Mouse (Mus musculus) mouse embryonic stem cell (cell line): ENCODE data around the gene Tab1.

Experiments used
- in situ Hi-C, 2 experiments: fragments of 300-500 bp; cut with MboI; formaldehyde crosslinking; loops; 1 replicate in 1 of 2; 3 replicates in 1 of 2; pipeline ENCODE4 v1.14.3; 2019 to 2020; ENCODE audit warnings: low sequenced_read_pairs in 2 of 2, low pct_unique_long_range_greater_than_20kb in 1 of 2, mixed read lengths in 1 of 2; ENCODE audit not compliant: unreplicated experiment in 1 of 2

Tab1 gene

GRCm38 (mm10) chr15:80173781-80174597, 41.1 kb downstream of the Tab1 start:
- in situ Hi-C loops: no loop called here

DNA sequence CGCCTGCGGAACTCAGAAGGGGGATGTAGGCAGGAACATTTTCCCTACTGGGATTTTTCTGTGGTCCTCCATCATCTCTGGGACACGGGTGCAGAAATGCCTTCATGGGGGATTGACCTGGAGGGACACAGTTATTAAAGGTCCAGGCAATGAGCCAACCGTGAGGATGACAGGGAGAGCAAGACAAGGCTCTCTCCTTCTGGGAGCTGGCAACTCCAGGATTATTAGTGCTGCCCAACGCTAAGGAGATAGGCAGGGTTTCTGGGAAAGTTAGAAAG, 41.6 kb downstream of the Tab1 start:
- in situ Hi-C loops: no loop called here

GRCm38 (mm10) chr15:80175316-80175715, 42.4 kb downstream of the Tab1 start:
- in situ Hi-C loops: no loop called here

GRCm38 (mm10) chr15:80175756-80176155, 42.8 kb downstream of the Tab1 start:
- in situ Hi-C loops: no loop called here

DNA sequence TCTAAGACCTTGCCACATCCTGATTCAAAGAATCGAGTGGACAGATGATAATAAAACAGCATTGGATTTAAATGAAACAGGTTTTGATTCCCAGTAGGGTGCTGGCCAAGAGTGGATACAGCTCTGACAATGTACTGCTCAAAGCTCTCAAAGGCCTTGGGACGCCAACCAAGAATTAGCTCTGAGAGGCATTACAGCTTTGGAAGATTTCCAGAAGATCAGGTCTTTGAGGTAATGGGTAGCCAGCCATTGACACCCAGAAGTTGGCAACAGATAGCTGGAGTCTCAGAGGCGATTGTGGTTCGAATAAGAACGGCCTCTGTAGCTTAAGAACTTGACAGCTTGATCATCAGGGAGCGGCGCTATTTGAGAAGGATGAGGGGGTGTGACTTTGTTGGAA, 48.6 kb downstream of the Tab1 start:
- in situ Hi-C loops: no loop called here

DNA sequence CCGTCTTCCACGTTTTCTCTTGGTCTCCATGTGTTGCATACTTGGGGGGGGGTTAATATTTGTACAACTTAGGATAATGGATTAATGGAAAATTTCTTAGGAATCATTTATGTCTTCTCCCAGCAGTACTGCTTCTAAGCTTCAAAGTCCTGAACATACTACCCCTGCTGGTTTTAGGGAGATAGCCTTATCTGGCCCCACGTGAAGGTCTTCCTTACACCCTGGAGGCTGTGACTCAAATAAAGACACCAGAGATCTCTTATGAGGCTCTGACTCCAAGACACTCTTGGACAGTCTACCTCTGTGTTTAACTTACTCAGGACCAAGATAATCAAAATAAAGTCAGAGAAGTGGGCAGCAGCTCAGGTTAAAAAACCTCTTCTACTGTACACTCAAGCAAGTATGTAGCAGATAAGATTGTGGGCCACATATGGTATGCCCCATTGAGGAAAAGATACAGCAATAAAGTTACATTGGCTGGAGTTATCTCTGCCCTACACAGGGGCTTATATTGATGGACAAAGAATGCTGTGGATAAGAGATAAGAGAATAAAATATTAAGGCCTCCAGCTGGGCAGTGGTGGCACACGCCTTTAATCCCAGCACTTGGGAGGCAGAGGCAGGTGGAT, 49.3 kb downstream of the Tab1 start:
- in situ Hi-C loops: no loop called here

DNA sequence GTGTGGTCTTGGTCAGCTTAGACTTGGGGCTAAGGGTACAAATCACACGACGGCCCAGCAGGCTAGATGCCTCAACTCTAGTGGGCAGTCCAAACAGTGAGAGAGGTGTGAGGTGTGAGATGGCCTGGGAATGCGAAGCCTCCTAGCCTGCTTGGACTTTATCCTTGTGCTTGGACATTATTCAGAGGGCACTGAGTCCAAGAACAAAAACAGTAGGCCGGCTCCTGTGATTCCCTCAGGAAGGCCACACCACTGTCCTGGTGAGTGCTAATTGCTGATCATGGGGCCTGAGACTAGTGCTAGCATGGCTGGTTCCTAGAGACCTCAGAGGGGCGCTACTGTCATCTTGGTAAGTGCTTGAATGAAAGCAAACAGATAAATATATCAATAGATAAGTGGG, 56.0 kb downstream of the Tab1 start:
- in situ Hi-C loops: no loop called here

DNA sequence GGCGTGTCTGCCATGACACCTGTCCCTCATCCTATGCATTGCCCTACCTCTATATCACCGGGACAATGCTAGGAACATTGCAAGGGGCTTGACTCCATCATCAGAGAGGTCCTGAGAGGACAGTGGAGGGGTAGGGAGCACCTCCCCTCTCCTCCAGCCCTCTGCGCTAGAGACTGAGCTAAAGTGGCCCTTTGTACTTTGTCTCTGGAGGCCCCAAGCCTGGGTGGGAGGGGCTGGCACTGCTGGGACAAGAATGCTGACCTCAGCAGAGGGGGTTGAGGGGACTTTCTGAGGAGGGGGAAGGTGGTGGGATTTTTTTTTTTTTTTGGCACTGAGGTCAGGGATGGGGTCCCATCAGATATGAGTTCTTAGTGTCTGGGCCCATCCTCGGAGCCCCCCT, 57.1 kb downstream of the Tab1 start:
- in situ Hi-C loops: no loop called here

DNA sequence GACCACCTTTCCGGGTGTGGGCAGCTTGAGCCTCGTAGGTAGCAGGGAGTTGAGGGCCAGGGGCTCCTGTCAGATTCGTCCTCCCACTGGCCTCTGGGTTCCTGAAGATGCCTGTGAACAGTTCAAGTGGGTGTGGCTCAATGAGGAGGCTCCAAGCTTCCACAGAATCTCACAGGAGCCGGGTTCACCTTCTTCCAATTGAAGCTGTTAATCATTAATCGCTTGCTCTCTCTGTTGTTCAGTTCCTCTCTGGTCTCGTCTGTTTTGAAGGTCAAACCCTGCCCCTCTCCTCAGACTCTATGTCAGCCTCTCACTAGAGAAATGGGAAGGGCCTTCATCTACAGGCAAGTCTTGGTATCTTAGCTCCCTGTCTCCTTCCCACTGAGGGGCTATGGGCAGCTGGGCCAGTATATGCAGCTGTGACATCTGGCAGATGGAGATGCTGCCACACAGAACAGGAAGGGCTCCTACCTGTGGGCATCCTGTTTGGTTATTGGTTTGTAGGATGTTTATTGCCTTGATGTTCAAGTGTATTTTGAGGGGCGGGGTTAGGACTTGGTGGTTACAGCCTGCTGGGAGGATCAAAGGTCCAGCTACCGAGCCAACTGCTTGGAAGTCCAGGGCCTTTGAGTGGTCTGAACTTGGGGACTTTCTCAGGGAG, 58.8 kb downstream of the Tab1 start:
- in situ Hi-C loops: no loop called here

GRCm38 (mm10) chr15:80192246-80192585, 59.3 kb downstream of the Tab1 start:
- in situ Hi-C loops: no loop called here

DNA sequence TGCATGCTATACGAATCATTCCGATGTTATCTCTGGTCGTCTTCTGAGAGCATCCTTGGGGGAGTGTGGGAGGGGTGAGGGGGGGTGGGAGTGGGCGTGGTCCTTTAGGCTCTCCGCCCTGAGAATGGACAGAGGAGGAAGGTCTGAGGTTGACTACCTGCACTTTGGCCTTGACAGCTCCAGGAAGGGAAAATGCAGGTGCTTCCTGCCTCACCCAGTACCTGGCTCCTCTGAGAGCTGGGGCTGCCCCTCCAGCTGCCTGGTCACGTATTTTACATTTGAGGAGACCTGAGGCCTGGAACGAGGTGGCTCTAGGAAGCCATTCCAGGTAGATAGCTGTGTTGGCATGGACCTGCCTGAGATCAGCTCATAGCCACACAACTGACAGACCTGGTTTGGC, 59.9 kb downstream of the Tab1 start:
- in situ Hi-C loops: no loop called here

GRCm38 (mm10) chr15:80199556-80199955, 66.6 kb downstream of the Tab1 start:
- in situ Hi-C loops: no loop called here

- in situ Hi-C loops: no loop called here
Observed at GRCm38 (mm10) chr15:80202111-80202775, 69.3 kb downstream of the Tab1 start.

DNA sequence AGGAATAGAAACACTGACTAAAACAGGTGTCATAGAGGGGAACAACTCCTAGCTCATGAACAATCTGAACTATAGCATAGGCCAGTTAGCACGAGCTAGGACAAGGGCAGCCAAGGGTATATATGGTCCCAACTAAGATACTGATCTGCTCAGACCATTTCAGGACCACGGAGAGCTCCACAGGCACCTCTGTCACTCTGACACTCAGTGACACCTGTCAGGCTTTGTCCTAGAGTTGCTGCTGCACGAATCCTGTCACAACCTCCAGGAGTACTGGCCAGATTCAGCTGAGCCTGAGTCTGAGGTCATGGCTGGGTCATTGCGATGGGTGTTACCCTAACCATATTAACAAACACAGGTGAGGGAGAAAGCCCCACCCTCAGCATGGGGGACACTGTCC, 70.5 kb downstream of the Tab1 start:
- in situ Hi-C loops: no loop called here

DNA sequence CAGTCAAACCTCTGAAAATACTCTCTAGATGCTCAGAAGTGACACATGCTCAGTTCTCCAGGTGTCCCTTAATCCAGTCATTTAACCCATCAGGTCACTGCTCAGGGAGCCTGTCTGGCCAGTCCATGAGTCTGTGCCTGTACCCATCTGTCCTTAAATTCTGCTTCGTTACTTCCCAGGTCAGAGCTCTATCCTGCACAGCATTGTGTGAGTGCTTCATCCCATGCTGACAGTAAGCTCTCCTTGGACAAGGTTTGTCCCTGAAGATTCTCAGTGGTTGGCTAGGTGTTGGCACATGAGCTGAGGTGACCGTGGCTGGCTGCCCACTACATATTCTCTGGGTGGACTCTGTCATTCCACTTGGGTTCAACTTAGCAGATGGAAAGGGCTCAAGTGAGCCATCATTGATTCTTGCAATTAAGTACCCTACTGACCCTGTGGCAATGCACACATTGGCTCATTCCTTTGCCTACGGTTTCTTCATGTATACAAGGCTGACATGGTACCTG, 73.2 kb downstream of the Tab1 start:
- in situ Hi-C loops: no loop called here

- in situ Hi-C loops: no loop called here
Observed at GRCm38 (mm10) chr15:80208446-80208845, 75.5 kb downstream of the Tab1 start.
